Mouse (Mus musculus) megakaryocyte, adult 5-6 weeks (primary cell): ENCODE data around the gene Itsn1. TPM values are rescaled to one million over a fixed set of nuclear protein-coding genes. Genes with fewer than 3 reads are reported as not detected.
A peak's percentile ranks its signal among the peaks of the same experiment; 100 is the strongest.

Experiments used
- ATAC-seq: 2 replicates; pipeline ENCODE4 v1.8.0; 2016; ENCODE audit warnings: mild to moderate bottlenecking, inconsistent platforms; ENCODE audit not compliant: poor library complexity, severe bottlenecking
- total RNA-seq, 2 experiments: library from RNA; stranded (forward) in 1 of 2; stranded (reverse) in 1 of 2; fragments of 153-499, 151-499 nt in 1 of 2; fragments of 221-1000, 200-1000 nt in 1 of 2; gene quantifications; 2 replicates each; pipeline versions ENCODE4 v1.2.3 to v1.2.4; 2015 to 2017

Gene Itsn1
- total RNA-seq, 2 experiments from 2014 or later, result 12.0 to 12.5 TPM

- ATAC-seq, result peak; percentile 94
These were observed 170.1 kb downstream of the Itsn1 start for GRCm38 (mm10) chr16:91898850-91899848.

- no peak for ATAC-seq
These were observed 171.2 kb downstream of the Itsn1 start for GRCm38 (mm10) chr16:91900274-91900673.

- ATAC-seq, result no peak
These were observed 174.9 kb downstream of the Itsn1 start for GRCm38 (mm10) chr16:91903801-91904506.

GRCm38 (mm10) chr16:91905127-91905860, 176.2 kb downstream of the Itsn1 start:
- ATAC-seq, result no peak

GRCm38 (mm10) chr16:91905987-91906386, 176.9 kb downstream of the Itsn1 start:
- ATAC-seq, result no peak

- ATAC-seq, result no peak
These were observed 177.6 kb downstream of the Itsn1 start for GRCm38 (mm10) chr16:91906672-91907071.

GRCm38 (mm10) chr16:91907158-91907557, 178.1 kb downstream of the Itsn1 start:
- no peak for ATAC-seq

GRCm38 (mm10) chr16:91909569-91910335, 180.7 kb downstream of the Itsn1 start:
- no peak for ATAC-seq

- peak; percentile 99 for ATAC-seq
These were observed 188.6 kb downstream of the Itsn1 start for GRCm38 (mm10) chr16:91917631-91918096.

GRCm38 (mm10) chr16:91918461-91918860, 189.4 kb downstream of the Itsn1 start:
- ATAC-seq, result no peak

GRCm38 (mm10) chr16:91919056-91919455, 190.0 kb downstream of the Itsn1 start:
- ATAC-seq, result no peak

GRCm38 (mm10) chr16:91921340-91921739, 192.3 kb downstream of the Itsn1 start:
- ATAC-seq, result no peak

GRCm38 (mm10) chr16:91922939-91923338, 193.9 kb downstream of the Itsn1 start:
- no peak for ATAC-seq

- ATAC-seq, result no peak
These were observed 195.3 kb downstream of the Itsn1 start for GRCm38 (mm10) chr16:91924426-91924825.

- no peak for ATAC-seq
These were observed 199.0 kb downstream of the Itsn1 start for GRCm38 (mm10) chr16:91927911-91928630.

- peak; percentile 96 for ATAC-seq
These were observed 202.3 kb downstream of the Itsn1 start for GRCm38 (mm10) chr16:91931078-91932013.

- no peak for ATAC-seq
These were observed 203.1 kb downstream of the Itsn1 start for GRCm38 (mm10) chr16:91932082-91932690.
